Mouse (Mus musculus) MEL (cell line): ENCODE results near the gene Trp53i13. TPM values are rescaled to one million over a fixed set of nuclear protein-coding genes. Genes with fewer than 3 reads are reported as not detected.
A peak's percentile ranks its signal among the peaks of the same experiment; 100 is the strongest.
"Not testable (repeated sequence)": the region's sequence is repeated elsewhere in the genome, so short reads cannot be mapped to it uniquely, and the experiment has no call there.

Source experiments
- DNase-seq: peaks from one replicate; pipeline ENCODE4 v3.0.0; 2011; ENCODE audit warnings: low read depth, low spot score
- H3K27ac ChIP-seq: 2 replicates; pipeline ENCODE4 v1.5.1; 2012; ENCODE audit warnings: low read depth, mild to moderate bottlenecking, control low read depth, low read length, moderate library complexity; ENCODE audit not compliant: control insufficient read depth
- H3K27me3 ChIP-seq, 2 experiments: fragments of 150-350 bp in 1 of 2; sonication (generic) in 1 of 2; 2 replicates each; pipeline ENCODE4 v1.6.1; 2012; ENCODE audit warnings: low read length in 2 of 2, mild to moderate bottlenecking in 2 of 2, improper control_type of control experiment in 1 of 2, moderate library complexity in 1 of 2; ENCODE audit not compliant: insufficient read depth in 2 of 2, control insufficient read depth in 1 of 2
- H3K36me3 ChIP-seq, 2 experiments: 2 replicates each; pipeline ENCODE4 v1.6.1; 2012 to 2014; ENCODE audit warnings: low read length in 2 of 2, improper control_type of control experiment in 1 of 2, inconsistent platforms in 1 of 2, mild to moderate bottlenecking in 1 of 2; ENCODE audit not compliant: insufficient read depth in 2 of 2, control insufficient read depth in 1 of 2
- H3K4me1 ChIP-seq, 2 experiments: fragments of 150-350 bp in 1 of 2; sonication (generic) in 1 of 2; 2 replicates each; pipeline ENCODE4 v1.6.1; 2012; ENCODE audit warnings: low read length in 2 of 2, improper control_type of control experiment in 1 of 2, mild to moderate bottlenecking in 1 of 2; ENCODE audit not compliant: insufficient read depth in 2 of 2, control insufficient read depth in 1 of 2
- H3K4me3 ChIP-seq, 2 experiments: fragments of 150-350 bp in 1 of 2; sonication (generic) in 1 of 2; 2 replicates each; pipeline ENCODE4 v1.5.1; 2012; ENCODE audit warnings: low read depth in 2 of 2, low read length in 2 of 2, mild to moderate bottlenecking in 2 of 2, moderate library complexity in 2 of 2, control low read depth in 1 of 2, improper control_type of control experiment in 1 of 2; ENCODE audit not compliant: control insufficient read depth in 1 of 2, insufficient read depth in 1 of 2
- H3K79me2 ChIP-seq: 2 replicates; pipeline ENCODE4 v1.6.1; 2012; ENCODE audit warnings: mild to moderate bottlenecking, low read length, moderate library complexity; ENCODE audit not compliant: control insufficient read depth, poor library complexity, insufficient read depth
- H3K9ac ChIP-seq: 2 replicates; pipeline ENCODE4 v1.6.1; 2012; ENCODE audit warnings: low read depth, mild to moderate bottlenecking, control low read depth, low read length, moderate library complexity; ENCODE audit not compliant: control insufficient read depth, poor library complexity, severe bottlenecking
- H3K9me3 ChIP-seq: fragments of 150-350 bp; sonication (generic); replicated peaks from 2 replicates; pipeline ENCODE4 v1.6.1; 2012; ENCODE audit warnings: mild to moderate bottlenecking, low read length, improper control_type of control experiment, moderate library complexity; ENCODE audit not compliant: insufficient read depth
- CTCF ChIP-seq, 3 experiments: IDR thresholded peaks in 2 of 3; conservative IDR thresholded peaks in 1 of 3; 2 replicates each; pipeline ENCODE4 v1.5.1; 2011 to 2012; ENCODE audit warnings: low read length in 3 of 3, low read depth in 2 of 3, mild to moderate bottlenecking in 2 of 3, improper control_type of control experiment in 1 of 3, inconsistent platforms in 1 of 3, mixed read lengths in 1 of 3, moderate library complexity in 1 of 3; ENCODE audit not compliant: control insufficient read depth in 1 of 3, insufficient read depth in 1 of 3, poor library complexity in 1 of 3, severe bottlenecking in 1 of 3
- E2F4 ChIP-seq: IDR thresholded peaks from 2 replicates; pipeline ENCODE4 v1.6.1; 2011; ENCODE audit warnings: low read depth, low read length, improper control_type of control experiment, borderline replicate concordance
- EP300 ChIP-seq, 2 experiments: IDR thresholded peaks; 2 replicates each; pipeline ENCODE4 v1.6.1; 2011; ENCODE audit warnings: improper control_type of control experiment in 2 of 2, low read length in 2 of 2, low read depth in 1 of 2, mild to moderate bottlenecking in 1 of 2
- ETS1 ChIP-seq: IDR thresholded peaks from 2 replicates; pipeline ENCODE4 v1.6.1; 2012; ENCODE audit warnings: low read depth, mild to moderate bottlenecking, inconsistent platforms, low read length, improper control_type of control experiment, moderate library complexity
- GATA1 ChIP-seq: IDR thresholded peaks from 2 replicates; pipeline ENCODE4 v1.6.1; 2011; ENCODE audit warnings: low read depth, low read length, improper control_type of control experiment
- MEF2A ChIP-seq: IDR thresholded peaks from 2 replicates; pipeline ENCODE4 v1.6.1; 2014; ENCODE audit warnings: low read depth, mild to moderate bottlenecking, inconsistent platforms, low read length, improper control_type of control experiment; ENCODE audit not compliant: poor library complexity, insufficient replicate concordance, severe bottlenecking; ENCODE audit errors: extremely low read depth
- MXI1 ChIP-seq: IDR thresholded peaks from 2 replicates; pipeline ENCODE4 v1.6.1; 2011; ENCODE audit warnings: mild to moderate bottlenecking, low read depth, low read length, improper control_type of control experiment
- MYC ChIP-seq: IDR thresholded peaks from 2 replicates; pipeline ENCODE4 v1.6.1; 2011; ENCODE audit warnings: low read depth, mild to moderate bottlenecking, low read length, improper control_type of control experiment, moderate library complexity
- RCOR1 ChIP-seq: IDR thresholded peaks from 2 replicates; pipeline ENCODE4 v1.6.1; 2012; ENCODE audit warnings: low read depth, mild to moderate bottlenecking, inconsistent platforms, low read length, improper control_type of control experiment
- SIN3A ChIP-seq: IDR thresholded peaks from 2 replicates; pipeline ENCODE4 v1.6.1; 2012; ENCODE audit warnings: low read length, improper control_type of control experiment, inconsistent platforms
- SMC3 ChIP-seq: IDR thresholded peaks from 2 replicates; pipeline ENCODE4 v1.6.1; 2011; ENCODE audit warnings: low read depth, low read length, improper control_type of control experiment
- TAL1 ChIP-seq: IDR thresholded peaks from 2 replicates; pipeline ENCODE4 v1.6.1; 2012; ENCODE audit warnings: mild to moderate bottlenecking, inconsistent platforms, low read length, moderate library complexity, mixed read lengths
- TBP ChIP-seq: IDR thresholded peaks from 2 replicates; pipeline ENCODE4 v1.8.0; 2011; ENCODE audit warnings: low read depth, low read length, improper control_type of control experiment
- USF1 ChIP-seq: IDR thresholded peaks from 2 replicates; pipeline ENCODE4 v1.6.1; 2014; ENCODE audit warnings: low read depth, mild to moderate bottlenecking, inconsistent platforms, low read length, improper control_type of control experiment, moderate library complexity
- ZNF384 ChIP-seq: IDR thresholded peaks from 2 replicates; pipeline ENCODE4 v1.6.1; 2012; ENCODE audit warnings: low read depth, mild to moderate bottlenecking, inconsistent platforms, low read length, improper control_type of control experiment
- polyA plus RNA-seq, 2 experiments: library from polyadenylated mRNA; stranded (reverse) in 1 of 2; unstranded in 1 of 2; fragments of >175 nt in 1 of 2; fragments of >200 nt in 1 of 2; gene quantifications; 2 replicates each; pipeline versions ENCODE4 v1.2.1 to v1.2.4; 2012; ENCODE audit warnings: low replicate concordance in 2 of 2, low read depth in 1 of 2; ENCODE audit not compliant: insufficient read length in 2 of 2, insufficient read depth in 1 of 2, missing spikeins in 1 of 2
- total RNA-seq: library from RNA; depleted of rRNA; stranded (reverse); fragments of 300-350 nt; gene quantifications from 2 replicates; pipeline ENCODE4 v1.2.3, GENCODE M21; 2012

The Trp53i13 gene
- total and polyA plus RNA-seq, 3 experiments = 6.0 to 12.3 TPM; not detected in 1

GRCm38 (mm10) chr11:77530862-77531261 lies 15.1 kb upstream of the Trp53i13 start (continued):
- TF ChIP-seq MEF2A = no peak

- no peak for TF ChIP-seq TAL1
- TF ChIP-seq USF1 = no peak
- peak; percentile 20; the same call in 1 of the 2 replicates for TF ChIP-seq SIN3A
- TF ChIP-seq E2F4 = no peak
- TF ChIP-seq ETS1 = 0 out of 2 replicates have a peak, but pooled peaks have one; percentile 6
- TF ChIP-seq TBP = no peak
- peak; percentile 70 for TF ChIP-seq RCOR1
- peak; percentile 81 for TF ChIP-seq GATA1
- TF ChIP-seq EP300 (IDR thresholded peaks at IDR 0.05; ENCODE audit: low read depth in 1 of 2, low read length in 2 of 2) = peak; percentile 52 to 62; a peak in 2 of 4 replicates
- TF ChIP-seq ZNF384 = no peak
- no peak for TF ChIP-seq MYC
- TF ChIP-seq MXI1 = no peak; the same call in 1 of the 2 replicates
- H3K4me3 ChIP-seq = no peak overlapping the region
- no peak overlapping the region for H3K9ac ChIP-seq
- no peaks in the 10 kb centered on the region for H3K27me3 ChIP-seq
- H3K4me1 ChIP-seq = peaks cover 9 to 20% of the 10 kb centered on the region in 2 experiments
- H3K36me3 ChIP-seq = peaks cover 0 to 25% of the 10 kb centered on the region in 2 experiments; a peak in 2 of 4 replicates
- H3K27ac ChIP-seq = no peak overlapping the region
- H3K9me3 ChIP-seq = no peaks in the 10 kb centered on the region
- DNase-seq = no peak
- H3K79me2 ChIP-seq = no peaks in the 10 kb centered on the region
These were observed 13.9 kb upstream of the Trp53i13 start for GRCm38 (mm10) chr11:77529644-77530043.

GRCm38 (mm10) chr11:77528420-77528819 lies 12.6 kb upstream of the Trp53i13 start:
- Histone ChIP-seq H3K4me1 (peaks cover 9 to 20% of the 10 kb centered on the region in 2 experiments), H3K36me3 (peaks cover 0 to 25% of the 10 kb centered on the region in 2 experiments; a peak in 2 of 4 replicates)
- not testable (repeated sequence) for H3K27me3 ChIP-seq, H3K9ac ChIP-seq, H3K79me2 ChIP-seq, H3K4me3 ChIP-seq, H3K27ac ChIP-seq, DNase-seq, H3K9me3 ChIP-seq
- TF ChIP-seq SMC3 (peak; percentile 3; the same call in 1 of the 2 replicates), CTCF (IDR thresholded peaks at IDR 0.05 in 2 of 3, conservative IDR thresholded peaks at IDR 0.05 in 1 of 3; ENCODE audit: control insufficient read depth in 1 of 3, insufficient read depth in 1 of 3, low read depth in 2 of 3, low read length in 3 of 3, poor library complexity in 1 of 3, severe bottlenecking in 1 of 3) (peak in 1 of 3 experiments; percentile 27; a peak in 1 of 6 replicates)
